Mouse (Mus musculus) embryonic fibroblast, embryonic 13.5 days (primary cell): ENCODE measurements around the gene Pcca.

Source experiments
- CTCF ChIP-seq: IDR thresholded peaks from 2 replicates; pipeline ENCODE4 v1.5.1; 2011; ENCODE audit warnings: mild to moderate bottlenecking, control low read depth, low read length, moderate library complexity, borderline replicate concordance; ENCODE audit not compliant: insufficient read depth
- POLR2A ChIP-seq: IDR thresholded peaks from 2 replicates; pipeline ENCODE4 v1.6.1; 2011; ENCODE audit warnings: low read depth, mild to moderate bottlenecking, control low read depth, low read length, moderate library complexity

DNA sequence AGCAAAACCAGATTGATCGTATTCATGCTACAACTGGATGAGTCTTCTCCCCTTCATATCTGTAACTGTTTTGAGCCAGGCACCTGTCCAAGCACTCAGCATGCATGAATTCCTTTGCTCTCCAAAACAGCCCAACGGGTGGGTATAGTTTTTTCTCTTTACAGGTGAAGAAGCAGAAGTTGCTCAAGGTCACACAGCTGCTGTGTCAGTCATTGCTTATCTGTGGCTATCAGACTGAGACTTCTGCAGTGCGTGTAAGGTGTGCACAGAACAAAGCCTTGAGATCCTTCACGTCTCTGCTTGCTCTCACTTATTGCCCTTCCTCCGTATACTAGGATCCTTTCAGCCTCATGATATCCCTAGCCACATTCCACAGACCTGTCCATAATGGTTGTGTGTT is 63.4 kb downstream of the Pcca start:
- TF ChIP-seq POLR2A: no peak
- no peak for TF ChIP-seq CTCF
